ENCODE assay signal across 8 mouse cellular contexts in genomic region chr9:62438085-62438754, GRCm38 (mm10).
DNase-seq lines count a peak whose midpoint lies in the region; ATAC-seq and TF ChIP-seq lines count a peak whose summit lies in the region.

No protein-coding gene starts in this region.

- no peak overlapping the region for H3K4me2 ChIP-seq in lung, postnatal 0 days (replicated peaks; ENCODE audit: low read depth, low read length)
- H3K4me2 ChIP-seq in intestine, embryonic 16.5 days (ENCODE audit: low read depth, low read length): no peak overlapping the region
- no peak overlapping the region for H3K4me2 ChIP-seq in stomach, postnatal 0 days (replicated peaks; ENCODE audit: low read depth)

- DNase-seq in cerebellum, postnatal 4 days (ENCODE audit: low spot score in 2 of 2): no peak
- peak; percentile 57 for DNase-seq in lung, postnatal 0 days (ENCODE audit: low spot score)
- no peak for DNase-seq in lung, postnatal 36 days
- no peak for DNase-seq in stomach, postnatal 0 days (ENCODE audit: low spot score)
- DNase-seq in layer of hippocampus, adult 9-11 months: no peak
- no peak for DNase-seq in urinary bladder, adult 2 months (ENCODE audit: low spot score)

- ATAC-seq in cerebellum, adult (ENCODE audit: insufficient number of reproducible peaks, low FRiP score, low TSS enrichment): peak; percentile 66; the same call in 1 of the 2 replicates
- peak; percentile 26; the same call in 1 of the 2 replicates for ATAC-seq in lung, postnatal 0 days
- ATAC-seq in intestine, embryonic 16.5 days: no peak
- no peak; the same call in 1 of the 2 replicates for ATAC-seq in stomach, postnatal 0 days (ENCODE audit: low FRiP score, low TSS enrichment)

- TF ChIP-seq CTCF in lung, postnatal 0 days (IDR thresholded peaks at IDR 0.05): no peak
- TF ChIP-seq CTCF in stomach, postnatal 0 days (IDR thresholded peaks at IDR 0.05; ENCODE audit: low read depth): no peak

- H3K4me3 ChIP-seq in lung, postnatal 0 days (ENCODE audit: low read depth, low read length): no peak overlapping the region
- no peak overlapping the region for H3K4me3 ChIP-seq in intestine, embryonic 16.5 days (ENCODE audit: low read length)
- no peak overlapping the region for H3K4me3 ChIP-seq in stomach, postnatal 0 days (ENCODE audit: low read depth, low read length)

- H3K27ac ChIP-seq in lung, postnatal 0 days (ENCODE audit: low read length): peak overlapping the region; percentile 77
- peak overlapping the region; percentile 60 for H3K27ac ChIP-seq in intestine, embryonic 16.5 days (ENCODE audit: low read length)
- peak overlapping the region; percentile 78 for H3K27ac ChIP-seq in stomach, postnatal 0 days (replicated peaks)

- H3K27me3 ChIP-seq in lung, postnatal 0 days (replicated peaks; ENCODE audit: insufficient read depth, low read length): no peaks in the 10 kb centered on the region
- H3K27me3 ChIP-seq in intestine, embryonic 16.5 days (replicated peaks; ENCODE audit: control insufficient read depth, insufficient read depth, low read length): no peaks in the 10 kb centered on the region
- H3K27me3 ChIP-seq in stomach, postnatal 0 days (ENCODE audit: control insufficient read depth, insufficient read depth, low read length): no peaks in the 10 kb centered on the region

- 64% methylated on average over 5 of the region's 5 CpGs for WGBS in lung, postnatal 0 days
- 68% methylated on average over 5 of the region's 5 CpGs for WGBS in intestine, embryonic 16.5 days
- 88% methylated on average over 5 of the region's 5 CpGs for WGBS in stomach, postnatal 0 days

- H3K4me1 ChIP-seq in lung, postnatal 0 days (ENCODE audit: insufficient read depth, low read depth, low read length): peaks cover 7% of the 10 kb centered on the region; the same call in 1 of the 2 replicates
- H3K4me1 ChIP-seq in intestine, embryonic 16.5 days (ENCODE audit: control insufficient read depth, insufficient read depth, low read length): peaks cover 17% of the 10 kb centered on the region
- 0 out of 2 replicates have a peak, but pooled peaks cover 2% of the 10 kb centered on the region for H3K4me1 ChIP-seq in stomach, postnatal 0 days (replicated peaks; ENCODE audit: control insufficient read depth, insufficient read depth)

- no peaks in the 10 kb centered on the region for H3K36me3 ChIP-seq in lung, postnatal 0 days (ENCODE audit: insufficient read depth, low read length)
- no peaks in the 10 kb centered on the region for H3K36me3 ChIP-seq in intestine, embryonic 16.5 days (ENCODE audit: control insufficient read depth, insufficient read depth, low read length)
- H3K36me3 ChIP-seq in stomach, postnatal 0 days (ENCODE audit: control insufficient read depth, insufficient read depth, low read length): no peaks in the 10 kb centered on the region

- no peaks in the 10 kb centered on the region for H3K9me3 ChIP-seq in lung, postnatal 0 days (ENCODE audit: low read length)
- H3K9me3 ChIP-seq in intestine, embryonic 16.5 days (ENCODE audit: control insufficient read depth, low read length): no peaks in the 10 kb centered on the region
- H3K9me3 ChIP-seq in stomach, postnatal 0 days (ENCODE audit: control insufficient read depth, low read length): no peaks in the 10 kb centered on the region

- peak; percentile 66 for TF ChIP-seq EP300 in lung, postnatal 0 days (IDR thresholded peaks at IDR 0.05)
- no peak for TF ChIP-seq EP300 in stomach, postnatal 0 days (optimal IDR thresholded peaks at IDR 0.05)

- no peak overlapping the region for H3K9ac ChIP-seq in lung, postnatal 0 days (replicated peaks; ENCODE audit: low read depth)
- H3K9ac ChIP-seq in intestine, embryonic 16.5 days (ENCODE audit: low read depth, low read length): no peak overlapping the region
- H3K9ac ChIP-seq in stomach, postnatal 0 days (ENCODE audit: low read length): no peak overlapping the region

Comparison
In these comparisons a context has a peak if more than half of its experiments do, and no peak if none do; other contexts are left out.
1. ATAC-seq: peak in cerebellum, adult (single experiment) and lung, postnatal 0 days (single experiment); none in intestine, embryonic 16.5 days (single experiment) and stomach, postnatal 0 days (single experiment).
2. Peak in every context shown above with its lines, with median percentiles within 50 percentile points of each other: H3K27ac ChIP-seq.